10 mouse cellular contexts compared by ENCODE assay signal in genomic region chr1:91415311-91415710, GRCm38 (mm10). TPM values are rescaled to one million over a fixed set of nuclear protein-coding genes. Genes with fewer than 3 reads are reported as not detected.
DNase-seq lines count a peak whose midpoint lies in the region; ATAC-seq and TF ChIP-seq lines count a peak whose summit lies in the region.
"Had no signal": no experiment of that assay in that cellular context is flagged by ENCODE, and none has a peak within 500 bp of the region (broad histone marks: within the 10 kb centered on the region; RNA-seq: fewer than 3 reads in every experiment).

No protein-coding gene starts in this region.

- H3K9ac ChIP-seq in lung, embryonic 16.5 days (ENCODE audit: low read length) = peak overlapping the region; percentile 69
- H3K9ac ChIP-seq in limb, embryonic 14.5 days (ENCODE audit: low read depth, low read length, severe bottlenecking) = no peak overlapping the region

- peaks cover 14% of the 10 kb centered on the region for H3K36me3 ChIP-seq in lung, embryonic 16.5 days (ENCODE audit: control insufficient read depth, insufficient read depth, low read length)
- no peaks in the 10 kb centered on the region; the same call in 1 of the 2 replicates for H3K36me3 ChIP-seq in limb, embryonic 14.5 days (ENCODE audit: control insufficient read depth, insufficient read depth, low read length)

- no peaks in the 10 kb centered on the region for H3K9me3 ChIP-seq in lung, embryonic 16.5 days (ENCODE audit: control insufficient read depth, low read length)
- no peaks in the 10 kb centered on the region for H3K9me3 ChIP-seq in limb, embryonic 14.5 days (ENCODE audit: control insufficient read depth, low read length)

- H3K4me2 ChIP-seq in lung, embryonic 16.5 days (ENCODE audit: low read depth, low read length) = no peak overlapping the region
- 0 out of 2 replicates have a peak overlapping the region, but pooled peaks have one; percentile 99 for H3K4me2 ChIP-seq in limb, embryonic 14.5 days (replicated peaks; ENCODE audit: low read depth, low read length, severe bottlenecking)

- H3K27ac ChIP-seq in lung, embryonic 16.5 days (ENCODE audit: low read length) = peak overlapping the region; percentile 95
- peak overlapping the region; percentile 64 for H3K27ac ChIP-seq in limb, embryonic 14.5 days (replicated peaks; ENCODE audit: low read depth, low read length)

- no peak for ATAC-seq in lung, embryonic 16.5 days (ENCODE audit: low read depth)
- no peak for ATAC-seq in limb, embryonic 14.5 days (ENCODE audit: low FRiP score, low read depth)

- WGBS in lung, embryonic 16.5 days = 82% methylated on average over 5 of the region's 5 CpGs
- WGBS in lung, adult 2 months = 93% methylated on average over 5 of the region's 5 CpGs
- 73% methylated on average over 5 of the region's 5 CpGs for WGBS in limb, embryonic 14.5 days

- no peak for TF ChIP-seq POLR2A in lung, adult 2 months (IDR thresholded peaks at IDR 0.05; ENCODE audit: borderline replicate concordance, extremely low read depth, low read depth, low read length)
- no peak for TF ChIP-seq POLR2A in limb, embryonic 14.5 days (IDR thresholded peaks at IDR 0.05; ENCODE audit: borderline replicate concordance, extremely low read depth, insufficient read depth, insufficient read length)

- DNase-seq in cerebellum, adult 9-11 months = peak; percentile 51
- DNase-seq in cerebellum, postnatal 36 days = no peak
- no peak for DNase-seq in lung, adult 2 months
- no peak for DNase-seq in limb, embryonic 14.5 days (ENCODE audit: low spot score)
- DNase-seq in spleen, adult 18-20 months = no peak
- no peak for DNase-seq in layer of hippocampus, adult 8-10 months (ENCODE audit: low spot score in 2 of 2)
- no peak for DNase-seq in embryo, embryonic 10.5 days (ENCODE audit: low spot score)
- DNase-seq: lung, postnatal 36 days; thymus, postnatal 25 days had no signal

- H3K4me1 ChIP-seq in lung, embryonic 16.5 days (replicated peaks; ENCODE audit: control insufficient read depth, insufficient read depth, low read length) = peaks cover 34% of the 10 kb centered on the region
- H3K4me1 ChIP-seq in lung, adult 2 months (ENCODE audit: control insufficient read depth, insufficient read depth, low read length) = peaks cover 4% of the 10 kb centered on the region
- peaks cover 26% of the 10 kb centered on the region for H3K4me1 ChIP-seq in limb, embryonic 14.5 days (ENCODE audit: control insufficient read depth, insufficient read depth, low read length)

- no peak overlapping the region for H3K4me3 ChIP-seq in lung, embryonic 16.5 days (ENCODE audit: low read length)
- no peak overlapping the region for H3K4me3 ChIP-seq in lung, adult 2 months (replicated peaks; ENCODE audit: extremely low read depth, low read depth, low read length)
- H3K4me3 ChIP-seq in limb, embryonic 14.5 days (replicated peaks; ENCODE audit: low read length) = no peak overlapping the region

- TF ChIP-seq CTCF in lung, adult 2 months (IDR thresholded peaks at IDR 0.05; ENCODE audit: insufficient read depth, low read length) = no peak

- H3K27me3 ChIP-seq in lung, embryonic 16.5 days (ENCODE audit: control insufficient read depth, insufficient read depth, low read depth, low read length) = no peaks in the 10 kb centered on the region
- no peaks in the 10 kb centered on the region for H3K27me3 ChIP-seq in limb, embryonic 14.5 days (ENCODE audit: control insufficient read depth, insufficient read depth, low read length)

RNA-seq across cellular contexts. Expression of gene Hes6, which starts 1.5 kb away (rescaled TPM):
- 73.2 and 77.2 TPM in 2 replicates for polyA plus RNA-seq in lung, embryonic 16.5 days (2015; fragmentation: Nextera tagmentation; extraction: Ambion mirVana)
- 40.5 and 54.4 TPM in 2 replicates for polyA plus RNA-seq in lung, adult 2 months (2012; rRNA removed)
- 82.8 and 104 TPM in 2 replicates for polyA plus RNA-seq in limb, embryonic 14.5 days (2012; rRNA removed)
- 91.0 and 91.6 TPM in 2 replicates for polyA plus RNA-seq in limb, embryonic 14.5 days (2014; fragmentation: Nextera tagmentation; extraction: Ambion mirVana)
- 10 to 100 TPM; 15.0 to 20.8 (median 16.2) TPM for total RNA-seq in layer of hippocampus, adult 8-10 months (2022)

RNA-seq across cellular contexts. Expression of gene Ilkap, which starts 16.7 kb away (rescaled TPM):
- polyA plus RNA-seq in lung, embryonic 16.5 days (2015; fragmentation: Nextera tagmentation; extraction: Ambion mirVana) = 133 and 139 TPM in 2 replicates
- 51.6 and 57.4 TPM in 2 replicates for polyA plus RNA-seq in lung, adult 2 months (2012; rRNA removed)
- 130 and 142 TPM in 2 replicates for polyA plus RNA-seq in limb, embryonic 14.5 days (2012; rRNA removed)
- polyA plus RNA-seq in limb, embryonic 14.5 days (2014; fragmentation: Nextera tagmentation; extraction: Ambion mirVana) = 140 and 158 TPM in 2 replicates
- total RNA-seq in layer of hippocampus, adult 8-10 months (2022) = 10 to 100 TPM; 58.7 to 73.1 (median 64.3) TPM

RNA-seq across cellular contexts. Expression of gene Per2, which starts 43.8 kb away (rescaled TPM):
- polyA plus RNA-seq in lung, embryonic 16.5 days (2015; fragmentation: Nextera tagmentation; extraction: Ambion mirVana) = 10.7 and 12.2 TPM in 2 replicates
- 6.9 and 21.0 TPM in 2 replicates for polyA plus RNA-seq in lung, adult 2 months (2012; rRNA removed)
- 8.3 and 10.5 TPM in 2 replicates for polyA plus RNA-seq in limb, embryonic 14.5 days (2012; rRNA removed)
- polyA plus RNA-seq in limb, embryonic 14.5 days (2014; fragmentation: Nextera tagmentation; extraction: Ambion mirVana) = 4.0 and 4.2 TPM in 2 replicates
- 10 to 100 TPM; 20.4 to 37.6 (median 30.4) TPM for total RNA-seq in layer of hippocampus, adult 8-10 months (2022)

RNA-seq across cellular contexts. Expression of gene Erfe, which starts 49.1 kb away (rescaled TPM):
- polyA plus RNA-seq in lung, embryonic 16.5 days (2015; fragmentation: Nextera tagmentation; extraction: Ambion mirVana) = 1.6 and 2.2 TPM in 2 replicates
- 0.27 and 0.40 TPM in 2 replicates for polyA plus RNA-seq in lung, adult 2 months (2012; rRNA removed)
- polyA plus RNA-seq in limb, embryonic 14.5 days (2012; rRNA removed) = 2.1 and 2.2 TPM in 2 replicates
- 1.5 and 1.9 TPM in 2 replicates for polyA plus RNA-seq in limb, embryonic 14.5 days (2014; fragmentation: Nextera tagmentation; extraction: Ambion mirVana)
- not detected for total RNA-seq in layer of hippocampus, adult 8-10 months (2022)
